Mouse (Mus musculus) myocyte (in vitro differentiated cells): ENCODE data around the gene Polr1b. TPM values are rescaled to one million over a fixed set of nuclear protein-coding genes. Genes with fewer than 3 reads are reported as not detected.

Experiments used
- H3K27me3 ChIP-seq: one replicate; pipeline ENCODE4 v1.6.1; 2011; ENCODE audit not compliant: control insufficient read depth, insufficient read depth, insufficient read length
- H3K36me3 ChIP-seq: one replicate; pipeline ENCODE4 v1.6.1; 2011; ENCODE audit not compliant: control insufficient read depth, insufficient read depth
- H3K4me2 ChIP-seq: one replicate; pipeline ENCODE4 v1.6.1; 2011; ENCODE audit warnings: low read depth, control low read depth
- H3K4me3 ChIP-seq: one replicate; pipeline ENCODE4 v1.5.1; 2011; ENCODE audit warnings: mild to moderate bottlenecking, control low read depth, moderate library complexity
- H3K79me2 ChIP-seq: one replicate; pipeline ENCODE4 v1.6.1; 2011; ENCODE audit not compliant: control insufficient read depth, insufficient read depth
- H3ac ChIP-seq: one replicate; pipeline ENCODE4 v1.6.1; 2011; ENCODE audit not compliant: control insufficient read depth, insufficient read length
- CEBPB ChIP-seq: IDR thresholded peaks from 2 replicates; pipeline ENCODE4 v1.6.1; 2011; ENCODE audit warnings: mild to moderate bottlenecking, moderate library complexity; ENCODE audit not compliant: poor library complexity, insufficient read depth, severe bottlenecking
- E2F4 ChIP-seq: IDR thresholded peaks from one replicate; pipeline ENCODE4 v1.6.1; 2011; ENCODE audit warnings: mild to moderate bottlenecking, control low read depth, moderate library complexity; ENCODE audit not compliant: insufficient read depth
- MAX ChIP-seq: IDR thresholded peaks from one replicate; pipeline ENCODE4 v1.6.1; 2011; ENCODE audit warnings: low read depth, mild to moderate bottlenecking, control low read depth
- MYOD1 ChIP-seq, 3 experiments: IDR thresholded peaks; one replicate each; pipeline ENCODE4 v1.6.1; 2011; ENCODE audit warnings: control low read depth in 2 of 3, low read depth in 2 of 3, mild to moderate bottlenecking in 2 of 3, moderate library complexity in 1 of 3; ENCODE audit not compliant: insufficient read length in 2 of 3, control insufficient read depth in 1 of 3
- MYOG ChIP-seq, 3 experiments: IDR thresholded peaks; one replicate each; pipeline ENCODE4 v1.6.1; 2011; ENCODE audit warnings: control low read depth in 2 of 3, low read depth in 2 of 3, mild to moderate bottlenecking in 2 of 3; ENCODE audit not compliant: insufficient read length in 2 of 3, control insufficient read depth in 1 of 3, insufficient read depth in 1 of 3
- POLR2A ChIP-seq: IDR thresholded peaks from one replicate; pipeline ENCODE4 v1.6.1; 2011; ENCODE audit warnings: low read depth, mild to moderate bottlenecking, control low read depth, moderate library complexity; ENCODE audit not compliant: insufficient read length
- POLR2AphosphoS2 ChIP-seq: IDR thresholded peaks from one replicate; pipeline ENCODE4 v1.6.1; 2011; ENCODE audit warnings: low read depth, control low read depth; ENCODE audit not compliant: insufficient read length
- REST ChIP-seq: IDR thresholded peaks from one replicate; pipeline ENCODE4 v1.6.1; 2011; ENCODE audit warnings: mild to moderate bottlenecking, control low read depth, moderate library complexity; ENCODE audit not compliant: insufficient read depth, insufficient read length
- SRF ChIP-seq: IDR thresholded peaks from one replicate; pipeline ENCODE4 v1.6.1; 2011; ENCODE audit warnings: low read depth; ENCODE audit not compliant: control insufficient read depth, insufficient read length
- TCF12 ChIP-seq: IDR thresholded peaks from one replicate; pipeline ENCODE4 v1.6.1; 2011; ENCODE audit warnings: mild to moderate bottlenecking, control low read depth; ENCODE audit not compliant: poor library complexity, insufficient read depth, severe bottlenecking
- TCF3 ChIP-seq: IDR thresholded peaks from one replicate; pipeline ENCODE4 v1.6.1; 2011; ENCODE audit warnings: low read depth, control low read depth; ENCODE audit not compliant: insufficient read length
- USF1 ChIP-seq: IDR thresholded peaks from one replicate; pipeline ENCODE4 v1.6.1; 2011; ENCODE audit warnings: low read depth, mild to moderate bottlenecking, control low read depth, moderate library complexity
- polyA plus RNA-seq: library from polyadenylated mRNA; unstranded; fragments of >200 nt; fragmentation: generic; extraction: Trizol; gene quantifications from one replicate; pipeline ENCODE4 v1.2.1, GENCODE M21; 2012; ENCODE audit warnings: missing spikeins

Polr1b gene
- polyA plus RNA-seq, 1 experiment: 15.6 TPM

DNA sequence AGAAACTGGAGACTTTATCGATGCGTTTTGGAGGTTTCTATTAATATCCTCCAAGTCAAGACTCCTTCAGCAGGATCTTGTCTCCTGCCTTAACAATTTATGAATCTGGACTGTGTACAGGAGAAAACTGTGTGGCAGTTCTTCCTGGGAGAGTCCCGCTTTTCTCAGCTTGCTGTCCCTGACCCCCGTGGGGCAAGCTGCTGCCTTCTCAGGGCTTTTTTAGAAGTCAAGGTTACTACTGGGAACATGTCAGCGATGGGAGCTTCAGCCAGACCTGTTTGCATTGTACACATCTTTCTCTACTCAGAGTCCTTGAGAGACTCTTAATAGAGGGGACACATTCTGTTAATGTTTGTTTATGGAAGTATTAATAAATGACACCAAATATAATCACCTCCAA is 49.6 kb downstream of the Polr1b start:
- Histone ChIP-seq H3K27me3 (no peaks in the 10 kb centered on the region), H3K4me2 (no peak overlapping the region), H3K36me3 (no peaks in the 10 kb centered on the region), H3K79me2 (no peaks in the 10 kb centered on the region), H3K4me3 (no peak overlapping the region), H3ac (no peak overlapping the region)
- TF ChIP-seq USF1: no peak
- no peak for TF ChIP-seq MYOD1 (IDR thresholded peaks at IDR 0.05; ENCODE audit: control insufficient read depth in 1 of 3, insufficient read length in 2 of 3, low read depth in 2 of 3)
- TF ChIP-seq SRF: no peak
- no peak for TF ChIP-seq TCF12
- no peak for TF ChIP-seq E2F4
- TF ChIP-seq MYOG (IDR thresholded peaks at IDR 0.05; ENCODE audit: control insufficient read depth in 1 of 3, insufficient read depth in 1 of 3, insufficient read length in 2 of 3, low read depth in 2 of 3): no peak
- no peak for TF ChIP-seq CEBPB
- TF ChIP-seq MAX: no peak
- TF ChIP-seq REST: no peak
- no peak for TF ChIP-seq TCF3
- TF ChIP-seq POLR2AphosphoS2: no peak
- no peak for TF ChIP-seq POLR2A

DNA sequence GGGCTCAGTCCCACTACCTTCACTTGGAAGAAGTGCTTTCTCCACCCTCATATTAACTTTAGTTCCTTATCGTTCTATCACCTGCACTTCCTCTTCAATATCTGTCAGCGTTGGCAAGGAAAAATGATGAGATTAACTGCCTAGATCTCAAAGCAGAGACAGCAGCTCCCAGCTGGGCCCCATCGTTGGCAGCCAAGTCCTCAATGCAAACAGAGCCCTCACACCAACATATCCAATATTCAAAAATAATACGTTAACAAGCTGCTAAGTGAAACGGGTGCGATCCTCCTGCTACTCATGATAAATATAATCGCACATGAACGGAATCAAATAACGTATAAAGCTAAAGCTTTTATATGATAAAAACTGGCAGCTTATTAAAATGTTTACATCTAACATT is 50.3 kb downstream of the Polr1b start:
- no peaks in the 10 kb centered on the region for H3K36me3 ChIP-seq

DNA sequence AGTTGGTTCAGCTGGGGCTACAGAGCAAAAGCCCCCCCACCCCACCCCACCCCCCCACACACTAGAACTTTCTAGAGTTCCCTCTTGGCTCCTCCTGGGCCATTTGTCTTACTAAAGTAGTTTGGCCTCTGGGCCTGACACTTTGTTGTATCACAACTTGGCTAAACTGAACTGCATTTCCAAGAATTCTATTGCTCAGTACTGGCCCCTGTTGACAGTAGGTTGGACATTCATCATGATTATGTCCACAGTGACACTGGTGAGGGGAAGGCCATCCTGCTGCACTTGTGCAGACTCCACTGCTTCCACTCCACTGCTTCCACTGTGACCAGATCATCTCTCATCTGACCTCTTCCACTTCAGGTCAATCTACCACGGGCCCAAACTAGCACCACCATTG is 52.0 kb downstream of the Polr1b start:
- no peak overlapping the region for H3K4me2 ChIP-seq
- TF ChIP-seq MAX: no peak
- TF ChIP-seq E2F4: no peak
- H3K4me3 ChIP-seq: no peak overlapping the region
- H3ac ChIP-seq: no peak overlapping the region
- H3K36me3 ChIP-seq: no peaks in the 10 kb centered on the region
- no peaks in the 10 kb centered on the region for H3K79me2 ChIP-seq
- no peaks in the 10 kb centered on the region for H3K27me3 ChIP-seq

More for the DNA sequence above, 50.3 kb downstream of the Polr1b start:
- Histone ChIP-seq H3K4me2 (no peak overlapping the region), H3K27me3 (no peaks in the 10 kb centered on the region), H3ac (no peak overlapping the region), H3K79me2 (no peaks in the 10 kb centered on the region), H3K4me3 (no peak overlapping the region)
- TF ChIP-seq POLR2A (no peak), CEBPB (no peak), REST (no peak), SRF (no peak), E2F4 (no peak), USF1 (no peak), TCF12 (no peak), MAX (no peak), POLR2AphosphoS2 (no peak), TCF3 (no peak), MYOD1 (IDR thresholded peaks at IDR 0.05; ENCODE audit: control insufficient read depth in 1 of 3, insufficient read length in 2 of 3, low read depth in 2 of 3) (no peak), MYOG (IDR thresholded peaks at IDR 0.05; ENCODE audit: control insufficient read depth in 1 of 3, insufficient read depth in 1 of 3, insufficient read length in 2 of 3, low read depth in 2 of 3) (no peak)

DNA sequence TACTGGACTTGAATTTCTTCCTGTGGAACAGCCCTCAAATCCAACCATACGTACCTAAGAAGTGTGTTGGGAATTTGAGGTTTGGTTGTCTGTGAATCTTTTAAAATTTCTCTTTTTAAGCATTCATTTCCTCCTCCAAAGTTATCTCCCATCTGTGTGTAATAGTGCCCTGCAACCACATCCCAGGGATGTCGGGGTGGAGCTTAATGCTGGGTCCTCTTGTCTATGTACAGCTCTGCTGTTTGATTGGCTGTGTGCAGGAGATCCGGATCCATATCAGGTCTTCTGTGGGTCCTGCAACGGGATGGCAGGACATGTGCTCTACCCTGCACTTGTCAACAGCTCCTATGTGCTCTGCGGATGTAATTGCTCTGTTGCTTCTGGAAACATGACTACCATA is 64.0 kb downstream of the Polr1b start:
- Histone ChIP-seq H3K27me3 (no peaks in the 10 kb centered on the region), H3K4me3 (no peak overlapping the region), H3K4me2 (no peak overlapping the region), H3ac (no peak overlapping the region), H3K79me2 (no peaks in the 10 kb centered on the region), H3K36me3 (no peaks in the 10 kb centered on the region)
- TF ChIP-seq CEBPB (no peak), MYOG (IDR thresholded peaks at IDR 0.05; ENCODE audit: control insufficient read depth in 1 of 3, insufficient read depth in 1 of 3, insufficient read length in 2 of 3, low read depth in 2 of 3) (no peak), SRF (no peak), REST (no peak), POLR2A (no peak), E2F4 (no peak), MAX (no peak), TCF12 (no peak), POLR2AphosphoS2 (no peak)

DNA sequence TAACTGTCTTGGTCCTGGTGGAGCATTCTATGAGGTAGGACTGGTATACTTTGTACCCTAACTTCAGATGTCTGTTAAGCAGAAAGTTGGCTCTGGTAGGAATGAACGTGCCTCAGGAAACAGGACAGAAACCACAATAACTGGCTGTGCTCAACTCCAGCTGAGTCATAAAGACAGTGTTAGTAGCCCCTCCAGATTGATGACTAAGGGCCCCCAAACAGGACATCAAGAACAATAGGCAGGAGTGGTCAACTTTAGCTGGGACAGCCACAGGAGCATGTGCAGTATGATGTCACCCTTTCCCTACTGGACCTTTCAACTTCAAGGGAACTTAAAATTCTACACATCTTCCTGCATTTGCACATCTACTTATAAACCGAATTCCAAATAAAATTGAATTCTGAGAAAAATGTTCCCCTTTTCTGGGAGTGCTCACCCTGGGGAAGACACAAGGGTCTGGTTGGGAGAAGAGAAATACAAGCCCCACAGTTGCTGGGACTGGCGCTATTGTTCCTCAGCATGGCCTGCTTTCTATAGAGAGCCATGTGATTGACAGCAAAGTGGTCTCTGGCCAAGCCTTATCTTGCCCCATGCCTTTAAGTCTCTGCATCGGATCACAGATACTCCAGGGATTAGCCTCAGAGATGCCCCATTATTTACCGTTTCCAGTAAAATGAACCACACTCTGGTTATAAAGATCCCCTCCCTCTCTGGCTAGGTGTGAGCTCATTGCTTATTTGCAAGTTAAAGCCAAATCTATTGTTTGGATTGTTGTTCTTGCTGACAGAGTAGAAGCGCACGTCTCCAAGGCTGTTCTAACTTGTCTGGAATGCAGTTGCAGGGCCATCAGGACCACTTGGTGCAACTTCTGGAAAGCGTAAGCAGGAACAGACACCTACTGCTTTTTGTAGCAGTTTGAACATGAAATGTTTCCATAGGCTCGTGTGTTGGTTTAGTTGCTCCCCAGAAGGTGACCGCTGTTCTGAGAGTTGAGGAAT is 66.0 kb downstream of the Polr1b start:
- TF ChIP-seq USF1 (no peak), POLR2AphosphoS2 (no peak), SRF (no peak), TCF12 (no peak), MYOG (IDR thresholded peaks at IDR 0.05; ENCODE audit: control insufficient read depth in 1 of 3, insufficient read depth in 1 of 3, insufficient read length in 2 of 3, low read depth in 2 of 3) (no peak), MYOD1 (IDR thresholded peaks at IDR 0.05; ENCODE audit: control insufficient read depth in 1 of 3, insufficient read length in 2 of 3, low read depth in 2 of 3) (no peak), REST (no peak), MAX (no peak), E2F4 (no peak), TCF3 (no peak), POLR2A (no peak), CEBPB (no peak)
- no peaks in the 10 kb centered on the region for H3K27me3 ChIP-seq
- no peak overlapping the region for H3K4me3 ChIP-seq
- no peak overlapping the region for H3ac ChIP-seq
- H3K36me3 ChIP-seq: no peaks in the 10 kb centered on the region
- peak overlapping the region; percentile 4 for H3K4me2 ChIP-seq
- H3K79me2 ChIP-seq: no peaks in the 10 kb centered on the region
